Mouse (Mus musculus): ENCODE measurements around the gene Vmn1r207-ps. TPM values are rescaled to one million over a fixed set of nuclear protein-coding genes. Genes with fewer than 3 reads are reported as not detected.
"Not testable (repeated sequence)": the region's sequence is repeated elsewhere in the genome, so short reads cannot be mapped to it uniquely, and the experiment has no call there.

Vmn1r207-ps gene
- total RNA-seq (2018; cell fraction: chromatin; rRNA removed): not detected
- total RNA-seq (2018; cell fraction: cytosol; rRNA removed): not detected
- total RNA-seq (2018; cell fraction: nucleus; rRNA removed): not detected
- polyA plus RNA-seq (2018): not detected in 3 replicates

GRCm38 (mm10) chr13:22729529-22729928, at the start of gene Vmn1r207-ps:
Gene Vmn1r207-ps, minus strand, starts transcription at chr13:22729629.
- H3K4me3 ChIP-seq (ENCODE audit: inconsistent target); H3K27ac ChIP-seq; H3K79me2 ChIP-seq (ENCODE audit: inconsistent target); H3K36me3 ChIP-seq (ENCODE audit: inconsistent target): not testable (repeated sequence)

GRCm38 (mm10) chr13:22777300-22777699, 47.9 kb upstream of the Vmn1r207-ps start, which contains the start of gene Vmn1r208:
Gene Vmn1r208, minus strand, starts transcription at chr13:22777400.
- not testable (repeated sequence) for H3K4me3 ChIP-seq (ENCODE audit: inconsistent target); H3K27ac ChIP-seq; H3K36me3 ChIP-seq (ENCODE audit: inconsistent target); H3K79me2 ChIP-seq (ENCODE audit: inconsistent target)
- WGBS (ENCODE audit: missing documents): no CpG with 5 or more reads among the region's 7 CpGs

GRCm38 (mm10) chr13:22771592-22771991, 42.2 kb upstream of the Vmn1r207-ps start:
- WGBS (ENCODE audit: missing documents): no CpG with 5 or more reads among the region's 2 CpGs
- H3K79me2 ChIP-seq (ENCODE audit: inconsistent target); H3K36me3 ChIP-seq (ENCODE audit: inconsistent target): not testable (repeated sequence)

GRCm38 (mm10) chr13:22747524-22747923, 18.1 kb upstream of the Vmn1r207-ps start:
- no peak overlapping the region for H3K4me3 ChIP-seq (ENCODE audit: inconsistent target)
- no peaks in the 10 kb centered on the region for H3K79me2 ChIP-seq (ENCODE audit: inconsistent target)
- H3K36me3 ChIP-seq (ENCODE audit: inconsistent target): no peaks in the 10 kb centered on the region
- no peak overlapping the region for H3K27ac ChIP-seq

More at GRCm38 (mm10) chr13:22771592-22771991, 42.2 kb upstream of the Vmn1r207-ps start:
- not testable (repeated sequence) for H3K27ac ChIP-seq; H3K4me3 ChIP-seq (ENCODE audit: inconsistent target)

GRCm38 (mm10) chr13:22706947-22707346, 22.5 kb downstream of the Vmn1r207-ps start:
- H3K79me2 ChIP-seq (ENCODE audit: inconsistent target); H3K27ac ChIP-seq; H3K4me3 ChIP-seq (ENCODE audit: inconsistent target); H3K36me3 ChIP-seq (ENCODE audit: inconsistent target): not testable (repeated sequence)

GRCm38 (mm10) chr13:22702951-22703350, 26.5 kb downstream of the Vmn1r207-ps start:
- not testable (repeated sequence) for H3K79me2 ChIP-seq (ENCODE audit: inconsistent target); H3K4me3 ChIP-seq (ENCODE audit: inconsistent target); H3K36me3 ChIP-seq (ENCODE audit: inconsistent target); H3K27ac ChIP-seq
- 38% methylated on average over 2 of the region's 2 CpGs for WGBS (ENCODE audit: missing documents)

Other genes starting within 250 kb of the Vmn1r207-ps start
- gene Vmn1r202, start 224.2 kb downstream of the Vmn1r207-ps start, polyA plus RNA-seq (2018): not detected in 3 replicates
- gene Vmn1r203, start 211.5 kb downstream of the Vmn1r207-ps start, polyA plus RNA-seq (2018): 0.02 to 0.03 TPM in 2 of 3 replicates, not detected in the other
- gene Vmn1r204, start 176.4 kb downstream of the Vmn1r207-ps start, polyA plus RNA-seq (2018): not detected in 3 replicates
- not detected in 3 replicates for gene Vmn1r205, start 136.6 kb downstream of the Vmn1r207-ps start, polyA plus RNA-seq (2018)
- gene Vmn1r206, start 105.4 kb downstream of the Vmn1r207-ps start, polyA plus RNA-seq (2018): not detected in 3 replicates
- gene Vmn1r208, start 47.8 kb upstream of the Vmn1r207-ps start, polyA plus RNA-seq (2018): not detected in 3 replicates
- not detected in 3 replicates for gene Vmn1r209, start 80.1 kb upstream of the Vmn1r207-ps start, polyA plus RNA-seq (2018)
- not detected in 3 replicates for gene Vmn1r210, start 101.7 kb upstream of the Vmn1r207-ps start, polyA plus RNA-seq (2018)
- not detected in 3 replicates for gene Vmn1r211, start 127.9 kb upstream of the Vmn1r207-ps start, polyA plus RNA-seq (2018)
- not detected in 3 replicates for gene Vmn1r212, start 154.6 kb upstream of the Vmn1r207-ps start, polyA plus RNA-seq (2018)